Mouse (Mus musculus): ENCODE measurements at regions not wholly inside any gene's neighbourhood (a gene's known extent, or its start where the extent isn't known, plus 50 kb on each side); places are given as distances from the start of the nearest gene placed in this dataset.

DNA sequence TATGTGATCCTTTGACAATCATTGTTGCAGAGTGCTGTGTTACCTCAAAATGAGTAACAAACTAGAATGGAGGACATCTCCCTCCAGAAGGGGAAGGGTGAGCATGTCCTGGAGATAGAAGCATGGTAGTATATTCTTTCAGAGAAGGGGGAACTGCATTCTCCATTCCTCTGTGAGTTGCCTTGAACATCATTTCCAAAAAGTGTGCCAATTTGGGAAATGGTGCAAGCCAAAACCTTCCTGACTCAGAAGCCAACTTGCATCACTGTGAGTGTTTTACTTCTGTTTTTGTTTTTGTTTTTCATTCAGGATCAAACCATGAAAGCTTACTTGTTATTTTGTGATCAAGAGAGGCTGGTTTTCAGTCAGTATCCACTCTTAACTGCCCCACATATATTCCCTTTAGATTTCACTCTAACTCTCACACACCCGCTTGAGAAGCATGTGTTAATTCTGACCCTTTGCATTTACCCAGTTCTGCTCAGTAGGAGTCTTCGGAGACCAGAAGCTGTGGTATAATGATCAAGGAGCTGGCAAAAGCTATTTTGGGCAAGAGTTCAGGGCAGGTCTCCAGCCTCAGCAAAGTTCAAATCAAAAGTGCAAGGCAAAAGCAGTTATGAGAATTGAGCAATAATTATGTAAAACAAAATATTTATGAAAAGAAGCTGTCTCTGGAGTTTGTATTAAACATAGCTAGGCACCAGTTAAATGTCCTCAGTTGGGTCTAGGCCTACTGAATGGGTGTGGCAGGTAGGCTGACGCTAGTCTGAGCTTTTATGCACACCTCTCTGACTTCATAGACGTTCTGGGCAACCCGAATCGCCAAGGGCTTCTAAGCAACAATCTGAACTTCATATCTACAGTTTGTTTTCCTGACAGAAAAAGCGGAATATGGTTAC is 368.3 kb upstream of the Ctso start:
- TF ChIP-seq POLR2A (IDR thresholded peaks at IDR 0.05; ENCODE audit: borderline replicate concordance, extremely low read depth, low read depth, low read length) (no peak), CTCF (IDR thresholded peaks at IDR 0.05; ENCODE audit: insufficient read depth, low read length) (no peak)
